Mouse (Mus musculus) stomach, embryonic 15.5 days (tissue): ENCODE measurements at regions not wholly inside any gene's neighbourhood (a gene's known extent, or its start where the extent isn't known, plus 50 kb on each side); places are given as distances from the start of the nearest gene placed in this dataset.
"Not testable (repeated sequence)": the region's sequence is repeated elsewhere in the genome, so short reads cannot be mapped to it uniquely, and the experiment has no call there.

Source experiments
- ATAC-seq: fragments of 200-750 bp; cut with Nextera tagmentation; 2 replicates; pipeline ENCODE4 v1.8.0; 2017; ENCODE audit warnings: low read depth, moderate number of reproducible peaks, moderate TSS enrichment; ENCODE audit not compliant: insufficient read depth, low FRiP score
- H3K27ac ChIP-seq: fragments of 300-500 bp; sonication (generic); 2 replicates; pipeline ENCODE4 v1.5.1; 2015; ENCODE audit warnings: mild to moderate bottlenecking, inconsistent platforms
- H3K27me3 ChIP-seq: fragments of 300-500 bp; sonication (generic); replicated peaks from 2 replicates; pipeline ENCODE4 v1.6.1; 2015; ENCODE audit warnings: inconsistent platforms
- H3K36me3 ChIP-seq: fragments of 300-500 bp; sonication (generic); 2 replicates; pipeline ENCODE4 v1.6.1; 2015; ENCODE audit warnings: inconsistent platforms
- H3K4me1 ChIP-seq: fragments of 300-500 bp; sonication (generic); 2 replicates; pipeline ENCODE4 v1.6.1; 2015; ENCODE audit warnings: inconsistent platforms
- H3K4me2 ChIP-seq: fragments of 300-500 bp; sonication (generic); 2 replicates; pipeline ENCODE4 v1.6.1; 2015; ENCODE audit warnings: mild to moderate bottlenecking, inconsistent platforms
- H3K4me3 ChIP-seq: fragments of 300-500 bp; sonication (generic); replicated peaks from 2 replicates; pipeline ENCODE4 v1.5.1; 2015; ENCODE audit warnings: inconsistent platforms
- H3K9ac ChIP-seq: fragments of 300-500 bp; sonication (generic); 2 replicates; pipeline ENCODE4 v1.6.1; 2015; ENCODE audit warnings: inconsistent platforms
- H3K9me3 ChIP-seq: fragments of 300-500 bp; sonication (generic); 2 replicates; pipeline ENCODE4 v1.6.1; 2016; ENCODE audit warnings: inconsistent platforms
- WGBS: fragments of 180-500 bp; shearing (Covaris S2); methylation state at CpG from one replicate; pipeline ENCODE4 v1.1.7; 2015; 5-methylcytosine and 5-hydroxymethylcytosine counted together

GRCm38 (mm10) chr5:40877756-40878155, 830.2 kb downstream of the Rab28 start:
- Histone ChIP-seq H3K27ac (no peak overlapping the region), H3K4me1 (no peaks in the 10 kb centered on the region), H3K4me3 (no peak overlapping the region), H3K4me2 (no peak overlapping the region), H3K27me3 (no peaks in the 10 kb centered on the region), H3K9ac (no peak overlapping the region), H3K36me3 (no peaks in the 10 kb centered on the region), H3K9me3 (no peaks in the 10 kb centered on the region)
- WGBS, result 67% methylated on average over 3 of the region's 3 CpGs
- ATAC-seq, result no peak

- 85% methylated on average over 7 of the region's 7 CpGs for WGBS
- not testable (repeated sequence) for H3K4me2 ChIP-seq, ATAC-seq
Observed at GRCm38 (mm10) chr5:40862349-40862748, 845.6 kb downstream of the Rab28 start.

More at GRCm38 (mm10) chr5:40862349-40862748, 845.6 kb downstream of the Rab28 start:
- not testable (repeated sequence) for H3K9me3 ChIP-seq, H3K4me1 ChIP-seq, H3K36me3 ChIP-seq, H3K9ac ChIP-seq, H3K27ac ChIP-seq, H3K27me3 ChIP-seq, H3K4me3 ChIP-seq
